22 mouse cellular contexts compared by ENCODE assay signal in genomic region chr13:70348965-70349364, GRCm38 (mm10).
DNase-seq lines count a peak whose midpoint lies in the region; ATAC-seq and TF ChIP-seq lines count a peak whose summit lies in the region.
"Had no signal": no experiment of that assay in that cellular context is flagged by ENCODE, and none has a peak within 500 bp of the region (broad histone marks: within the 10 kb centered on the region; RNA-seq: fewer than 3 reads in every experiment).

No protein-coding gene starts in this region.

- DNase-seq in lung, embryonic 14.5 days: peak; percentile 95
- DNase-seq in lung, postnatal 36 days: no peak
- DNase-seq in lung, adult 18-20 months: no peak
- no peak for DNase-seq in lung, adult 2 months
- DNase-seq in lung, postnatal 0 days (ENCODE audit: low spot score): no peak
- no peak for DNase-seq in lung, postnatal 4 days
- DNase-seq: adrenal gland, adult 2 months; adrenal gland, adult 8-10 months; adrenal gland, postnatal 10 days; adrenal gland, postnatal 14 days; adrenal gland, postnatal 25 days; adrenal gland, postnatal 36 days; B cell, adult 2 months; cerebellum, adult 11 months; cerebellum, adult 11-12 months had no signal

- TF ChIP-seq POLR2A in lung, adult 2 months (IDR thresholded peaks at IDR 0.05; ENCODE audit: borderline replicate concordance, extremely low read depth, low read depth, low read length): no peak

- no peak overlapping the region for H3K4me2 ChIP-seq in lung, embryonic 14.5 days
- no peak overlapping the region for H3K4me2 ChIP-seq in lung, embryonic 15.5 days
- no peak overlapping the region for H3K4me2 ChIP-seq in lung, embryonic 16.5 days (ENCODE audit: low read depth, low read length)
- H3K4me2 ChIP-seq in lung, postnatal 0 days (replicated peaks; ENCODE audit: low read depth, low read length): no peak overlapping the region

- no peaks in the 10 kb centered on the region for H3K27me3 ChIP-seq in lung, embryonic 14.5 days (ENCODE audit: insufficient read depth, low read length)
- no peaks in the 10 kb centered on the region for H3K27me3 ChIP-seq in lung, embryonic 15.5 days
- no peaks in the 10 kb centered on the region for H3K27me3 ChIP-seq in lung, embryonic 16.5 days (ENCODE audit: control insufficient read depth, insufficient read depth, low read depth, low read length)
- no peaks in the 10 kb centered on the region for H3K27me3 ChIP-seq in lung, postnatal 0 days (replicated peaks; ENCODE audit: insufficient read depth, low read length)
- H3K27me3 ChIP-seq: CH12.LX, Patski had no signal

- WGBS in lung, embryonic 14.5 days: 22% methylated on average over 2 of the region's 2 CpGs
- WGBS in lung, embryonic 15.5 days: 26% methylated on average over 2 of the region's 2 CpGs
- 21% methylated on average over 2 of the region's 2 CpGs for WGBS in lung, embryonic 16.5 days
- WGBS in lung, adult 2 months: 37% methylated on average over 2 of the region's 2 CpGs
- WGBS in lung, postnatal 0 days: 29% methylated on average over 2 of the region's 2 CpGs

- H3K4me3 ChIP-seq in lung, embryonic 14.5 days (ENCODE audit: low read depth, low read length): no peak overlapping the region
- no peak overlapping the region for H3K4me3 ChIP-seq in lung, embryonic 15.5 days
- no peak overlapping the region for H3K4me3 ChIP-seq in lung, embryonic 16.5 days (ENCODE audit: low read length)
- no peak overlapping the region for H3K4me3 ChIP-seq in lung, adult 2 months (replicated peaks; ENCODE audit: extremely low read depth, low read depth, low read length)
- no peak overlapping the region for H3K4me3 ChIP-seq in lung, postnatal 0 days (ENCODE audit: low read depth, low read length)

- H3K4me1 ChIP-seq in lung, embryonic 14.5 days (ENCODE audit: insufficient read depth): no peaks in the 10 kb centered on the region
- H3K4me1 ChIP-seq in lung, embryonic 15.5 days: peaks cover 14% of the 10 kb centered on the region
- H3K4me1 ChIP-seq in lung, embryonic 16.5 days (replicated peaks; ENCODE audit: control insufficient read depth, insufficient read depth, low read length): peaks cover 9% of the 10 kb centered on the region
- no peaks in the 10 kb centered on the region for H3K4me1 ChIP-seq in lung, adult 2 months (ENCODE audit: control insufficient read depth, insufficient read depth, low read length)
- no peaks in the 10 kb centered on the region for H3K4me1 ChIP-seq in lung, postnatal 0 days (ENCODE audit: insufficient read depth, low read depth, low read length)

- H3K27ac ChIP-seq in lung, embryonic 14.5 days (ENCODE audit: low read depth): peak overlapping the region; percentile 87
- H3K27ac ChIP-seq in lung, embryonic 15.5 days: peak overlapping the region; percentile 83
- H3K27ac ChIP-seq in lung, embryonic 16.5 days (ENCODE audit: low read length): peak overlapping the region; percentile 84
- H3K27ac ChIP-seq in lung, postnatal 0 days (ENCODE audit: low read length): no peak overlapping the region

- H3K36me3 ChIP-seq in lung, embryonic 14.5 days (ENCODE audit: insufficient read depth): no peaks in the 10 kb centered on the region
- H3K36me3 ChIP-seq in lung, embryonic 15.5 days: no peaks in the 10 kb centered on the region
- H3K36me3 ChIP-seq in lung, embryonic 16.5 days (ENCODE audit: control insufficient read depth, insufficient read depth, low read length): no peaks in the 10 kb centered on the region
- no peaks in the 10 kb centered on the region for H3K36me3 ChIP-seq in lung, postnatal 0 days (ENCODE audit: insufficient read depth, low read length)
- H3K36me3 ChIP-seq: G1E had no signal

- TF ChIP-seq EP300 in lung, postnatal 0 days (IDR thresholded peaks at IDR 0.05): no peak

- no peak for TF ChIP-seq CTCF in lung, embryonic 14.5 days (IDR thresholded peaks at IDR 0.05; ENCODE audit: low read depth)
- TF ChIP-seq CTCF in lung, adult 2 months (IDR thresholded peaks at IDR 0.05; ENCODE audit: insufficient read depth, low read length): no peak
- TF ChIP-seq CTCF in lung, postnatal 0 days (IDR thresholded peaks at IDR 0.05): no peak

- H3K9me3 ChIP-seq in lung, embryonic 14.5 days (ENCODE audit: low read depth, low read length): no peaks in the 10 kb centered on the region
- no peaks in the 10 kb centered on the region for H3K9me3 ChIP-seq in lung, embryonic 15.5 days
- peaks cover 3% of the 10 kb centered on the region; the same call in 1 of the 2 replicates for H3K9me3 ChIP-seq in lung, embryonic 16.5 days (ENCODE audit: control insufficient read depth, low read length)
- no peaks in the 10 kb centered on the region for H3K9me3 ChIP-seq in lung, postnatal 0 days (ENCODE audit: low read length)

- peak; percentile 83 for ATAC-seq in lung, embryonic 14.5 days (ENCODE audit: insufficient read depth)
- ATAC-seq in lung, embryonic 15.5 days (ENCODE audit: borderline replicate concordance, extremely low read depth, low FRiP score, low TSS enrichment): peak; percentile 81
- peak; percentile 84 for ATAC-seq in lung, embryonic 16.5 days (ENCODE audit: low read depth)
- peak; percentile 26; the same call in 1 of the 2 replicates for ATAC-seq in lung, postnatal 0 days
- ATAC-seq: activated CD4-positive, CD25-positive, alpha-beta regulatory T cell, adult 4 months; CD4-positive, CD25-positive, alpha-beta regulatory T cell, adult 4 months; Patski had no signal

- no peak overlapping the region for H3K9ac ChIP-seq in lung, embryonic 14.5 days
- H3K9ac ChIP-seq in lung, embryonic 15.5 days: no peak overlapping the region
- no peak overlapping the region for H3K9ac ChIP-seq in lung, embryonic 16.5 days (ENCODE audit: low read length)
- no peak overlapping the region for H3K9ac ChIP-seq in lung, postnatal 0 days (replicated peaks; ENCODE audit: low read depth)

Comparison
In these comparisons a context has a peak if more than half of its experiments do, and no peak if none do; other contexts are left out.
1. ATAC-seq: peak in every context shown above with its lines; median percentile 84 in lung, embryonic 16.5 days; 83 in lung, embryonic 14.5 days; 81 in lung, embryonic 15.5 days; 26 in lung, postnatal 0 days.